Mouse (Mus musculus) cerebellum, adult 2 months (tissue): ENCODE results near the gene Fkbp7. TPM values are rescaled to one million over a fixed set of nuclear protein-coding genes. Genes with fewer than 3 reads are reported as not detected.
A peak's percentile ranks its signal among the peaks of the same experiment; 100 is the strongest.

ENCODE experiments used
- DNase-seq, 2 experiments: peaks; one replicate each; pipeline ENCODE4 v3.0.0; 2021
- H3K27ac ChIP-seq: fragments of 200-500 bp; 2 replicates; pipeline ENCODE4 v1.5.1; 2012; ENCODE audit warnings: low read length, control low read depth, inconsistent platforms; ENCODE audit not compliant: insufficient read depth
- H3K27me3 ChIP-seq: fragments of 200-500 bp; 2 replicates; pipeline ENCODE4 v1.6.1; 2012; ENCODE audit warnings: inconsistent platforms, mild to moderate bottlenecking, low read length, moderate library complexity; ENCODE audit not compliant: control insufficient read depth, insufficient read depth
- H3K4me1 ChIP-seq: fragments of 200-500 bp; 2 replicates; pipeline ENCODE4 v1.6.1; 2011; ENCODE audit warnings: low read length; ENCODE audit not compliant: control insufficient read depth, insufficient read depth
- H3K4me3 ChIP-seq: fragments of 200-500 bp; replicated peaks from 2 replicates; pipeline ENCODE3; 2011; ENCODE audit warnings: mild to moderate bottlenecking, low read depth, low read length, control low read depth; ENCODE audit not compliant: insufficient read depth
- CTCF ChIP-seq: fragments of 200-500 bp; IDR thresholded peaks from 2 replicates; pipeline ENCODE4 v1.5.1; 2011; ENCODE audit warnings: low read depth, mild to moderate bottlenecking, control low read depth, low read length, moderate library complexity, borderline replicate concordance; ENCODE audit not compliant: insufficient read depth
- POLR2A ChIP-seq: fragments of 200-500 bp; IDR thresholded peaks from 2 replicates; pipeline ENCODE4 v1.6.1; 2011; ENCODE audit warnings: low read length, control low read depth, borderline replicate concordance; ENCODE audit not compliant: insufficient read depth
- WGBS: fragments of 180-500 bp; shearing (Covaris S2); methylation state at CpG from one replicate; pipeline ENCODE4 v1.1.7; 2018; 5-methylcytosine and 5-hydroxymethylcytosine counted together
- polyA plus RNA-seq: library from polyadenylated mRNA; depleted of rRNA; stranded (reverse); fragments of >200 nt; gene quantifications from 2 replicates; pipeline ENCODE4 v1.2.3, GENCODE M21; 2012; rRNA removed

Gene Fkbp7
- polyA plus RNA-seq = 8.9 and 9.6 TPM in 2 replicates

DNA sequence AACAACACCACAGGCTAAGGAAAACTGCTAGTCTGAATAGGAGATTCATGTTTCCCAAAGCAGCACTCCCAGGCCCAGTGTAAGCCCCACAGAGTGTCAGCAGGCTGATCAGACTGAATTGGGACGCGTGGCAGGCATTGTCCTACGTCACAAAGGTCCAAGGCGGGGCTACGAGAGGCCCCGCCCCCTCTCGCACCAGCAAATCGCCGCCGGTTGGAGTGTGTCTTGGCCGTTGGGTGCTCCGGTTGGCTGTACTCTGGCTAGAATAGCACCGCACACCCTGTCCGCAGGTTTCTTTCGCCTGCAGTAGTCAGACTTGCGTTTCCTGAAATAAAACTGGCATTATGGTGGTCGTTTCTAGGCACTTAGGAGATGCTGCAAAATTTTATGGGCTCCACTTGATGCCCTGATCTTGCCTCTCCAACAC is at the start of gene Fkbp7:
TSS of gene Fkbp7 (minus strand) at position 151 of the 427 bp plus-strand sequence.
- TF ChIP-seq CTCF = no peak
- peak; percentile 68; the same call in 1 of the 2 replicates for TF ChIP-seq POLR2A
- Histone ChIP-seq H3K27ac (peak within 1 kb of the TSS; percentile 32; the same call in 1 of the 2 replicates), H3K4me1 (no peaks in the 10 kb centered on the region), H3K27me3 (no peaks in the 10 kb centered on the region), H3K4me3 (peak within 1 kb of the TSS; percentile 53)
- WGBS = under 1% methylated on average over 17 of the region's 17 CpGs
- peak; percentile 92 to 94 for DNase-seq

DNA sequence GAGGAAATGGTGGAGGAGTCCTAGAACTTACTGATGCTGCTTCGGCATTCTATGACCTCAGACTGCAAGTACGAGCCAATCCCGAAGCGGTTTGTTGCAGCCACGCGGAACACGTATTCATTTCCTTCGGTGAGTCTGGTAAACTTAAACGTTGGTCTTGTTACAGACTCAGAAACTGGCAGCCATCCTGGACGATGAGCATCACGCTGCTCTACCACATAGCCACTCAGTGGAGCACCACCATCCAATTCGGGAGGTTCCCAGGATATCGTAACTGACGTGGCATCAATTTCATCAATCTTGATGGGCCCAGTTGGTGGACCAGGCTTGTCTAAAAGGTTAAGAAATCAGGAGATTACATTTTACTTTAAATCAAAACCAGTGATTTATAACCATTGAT is 46.7 kb upstream of the Fkbp7 start:
- H3K4me1 ChIP-seq = no peaks in the 10 kb centered on the region
- no peaks in the 10 kb centered on the region for H3K27me3 ChIP-seq
- H3K27ac ChIP-seq = no peak overlapping the region
- WGBS = 97% methylated on average over 14 of the region's 14 CpGs
- H3K4me3 ChIP-seq = no peak overlapping the region
- DNase-seq = no peak
- no peak for TF ChIP-seq POLR2A
- no peak for TF ChIP-seq CTCF

- DNase-seq = no peak
- Histone ChIP-seq H3K27me3 (no peaks in the 10 kb centered on the region), H3K4me1 (no peaks in the 10 kb centered on the region), H3K4me3 (no peak overlapping the region), H3K27ac (no peak overlapping the region)
- whole genome bisulfite sequencing = 78% methylated on average over 8 of the region's 8 CpGs
- no peak for TF ChIP-seq POLR2A
- no peak for TF ChIP-seq CTCF
Measured at GRCm38 (mm10) chr2:76714984-76715383, 42.1 kb upstream of the Fkbp7 start.

DNA sequence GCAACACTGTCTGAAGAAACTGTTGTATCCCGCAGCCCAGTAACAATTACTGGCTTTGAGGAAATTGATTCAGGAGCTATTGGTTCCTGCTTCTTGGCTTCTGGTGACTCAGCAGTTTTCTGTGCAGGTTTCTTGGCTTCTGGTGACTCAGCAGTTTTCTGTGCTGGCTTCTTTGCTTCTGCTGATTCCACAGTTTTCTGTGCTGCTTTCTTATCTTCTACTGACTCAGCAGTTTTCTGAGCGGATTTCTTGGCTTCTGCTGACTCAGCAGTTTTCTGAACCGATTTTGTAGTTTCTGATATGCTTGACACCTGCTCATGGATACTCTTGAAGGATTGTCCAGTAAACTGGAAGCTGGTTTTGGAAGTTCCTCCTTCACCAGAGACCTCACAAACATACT is 35.6 kb upstream of the Fkbp7 start:
- Histone ChIP-seq H3K27ac (no peak overlapping the region), H3K27me3 (no peaks in the 10 kb centered on the region), H3K4me3 (no peak overlapping the region), H3K4me1 (no peaks in the 10 kb centered on the region)
- 96% methylated on average over 3 of the region's 3 CpGs for WGBS
- no peak for TF ChIP-seq POLR2A
- no peak for DNase-seq

DNA sequence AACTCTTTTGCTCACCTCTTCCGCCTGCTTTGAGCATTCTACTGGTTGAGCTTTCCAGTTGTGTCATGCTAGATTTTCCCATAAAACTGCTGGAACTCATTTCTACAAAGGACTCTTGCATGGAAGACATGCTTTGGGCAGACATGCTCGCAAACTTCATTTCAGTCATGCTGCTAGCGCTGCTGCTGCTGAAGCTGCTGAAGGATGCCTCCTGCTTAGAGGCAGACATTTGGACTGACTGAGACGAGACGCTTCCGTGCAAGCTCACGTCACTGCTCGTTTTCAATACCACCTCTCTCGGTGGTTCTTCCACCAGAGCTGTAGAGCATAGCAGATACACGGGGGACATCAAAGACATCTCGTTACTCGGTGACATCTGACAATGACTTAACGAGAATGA is 32.7 kb upstream of the Fkbp7 start:
- H3K27ac ChIP-seq = no peak overlapping the region
- no peak for DNase-seq
- no peak for TF ChIP-seq POLR2A
- TF ChIP-seq CTCF = no peak
- no peak overlapping the region for H3K4me3 ChIP-seq
- no peaks in the 10 kb centered on the region for H3K27me3 ChIP-seq
- no peaks in the 10 kb centered on the region for H3K4me1 ChIP-seq
- 84% methylated on average over 13 of the region's 13 CpGs for WGBS

DNA sequence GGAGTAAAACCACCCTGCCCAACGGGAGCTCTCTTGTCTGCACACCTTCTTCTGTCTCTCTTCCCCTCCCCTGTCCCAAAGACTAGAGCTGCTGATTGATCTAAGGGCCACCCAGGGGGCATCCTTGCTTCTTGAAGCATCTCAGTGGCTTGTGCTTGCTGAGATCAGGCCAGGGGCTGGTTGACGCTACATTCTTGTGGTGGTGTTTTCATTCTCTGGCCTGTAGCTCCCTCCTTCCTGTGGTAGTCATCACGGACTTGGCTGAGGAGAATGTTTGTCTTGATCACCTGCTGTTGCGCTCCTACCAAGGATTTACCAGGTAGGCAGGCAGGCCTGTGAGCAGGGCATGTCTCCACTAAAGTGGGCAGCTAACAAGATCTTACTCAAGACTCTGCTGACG is 29.8 kb upstream of the Fkbp7 start:
- DNase-seq = no peak
- Histone ChIP-seq H3K27ac (no peak overlapping the region), H3K4me1 (no peaks in the 10 kb centered on the region), H3K4me3 (no peak overlapping the region), H3K27me3 (no peaks in the 10 kb centered on the region)
- 86% methylated on average over 5 of the region's 5 CpGs for WGBS
- TF ChIP-seq POLR2A (no peak), CTCF (no peak)

- TF ChIP-seq POLR2A (no peak), CTCF (no peak)
- no peaks in the 10 kb centered on the region for H3K4me1 ChIP-seq
- no peaks in the 10 kb centered on the region for H3K27me3 ChIP-seq
- WGBS = 88% methylated on average over 3 of the region's 3 CpGs
- no peak for DNase-seq
- no peak overlapping the region for H3K27ac ChIP-seq
- no peak overlapping the region for H3K4me3 ChIP-seq
Measured at GRCm38 (mm10) chr2:76702188-76702587, 29.3 kb upstream of the Fkbp7 start.

DNA sequence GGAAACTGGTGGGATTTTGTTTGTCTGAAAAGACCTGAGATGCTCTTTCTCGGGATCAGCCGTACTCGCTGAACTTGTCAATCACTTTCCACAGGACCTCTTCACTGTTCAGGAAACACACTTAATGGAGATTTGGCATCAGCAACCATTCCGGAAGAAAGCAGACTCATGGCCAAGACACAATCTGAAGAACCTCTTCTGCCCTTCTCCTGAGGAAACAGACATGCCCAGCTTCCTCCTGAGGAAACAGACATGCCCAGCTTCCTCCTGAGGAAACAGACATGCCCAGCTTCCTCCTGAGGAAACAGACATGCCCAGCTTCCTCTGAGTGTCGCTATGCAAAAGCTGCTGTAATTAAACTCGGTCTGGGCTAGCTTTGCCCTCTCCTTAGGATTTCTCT is 22.4 kb upstream of the Fkbp7 start:
- TF ChIP-seq CTCF (no peak), POLR2A (no peak)
- no peaks in the 10 kb centered on the region for H3K27me3 ChIP-seq
- H3K4me1 ChIP-seq = no peaks in the 10 kb centered on the region
- DNase-seq = no peak
- 80% methylated on average over 6 of the region's 6 CpGs for WGBS
- H3K4me3 ChIP-seq = no peak overlapping the region
- no peak overlapping the region for H3K27ac ChIP-seq
